Mouse (Mus musculus) adrenal gland, postnatal 4 days (tissue): Measurements from ENCODE around the gene Pdcd7. TPM values are rescaled to one million over a fixed set of nuclear protein-coding genes. Genes with fewer than 3 reads are reported as not detected.

ENCODE experiments used
- DNase-seq, 2 experiments: peaks; one replicate each; pipeline ENCODE4 v3.0.0; 2021 to 2022; ENCODE audit warnings: low spot score in 2 of 2, mixed read lengths in 2 of 2
- total RNA-seq, 2 experiments: library from RNA; stranded (reverse); gene quantifications; 2 replicates each; pipeline ENCODE4 v1.2.3; 2021

The Pdcd7 gene
- total RNA-seq, 2 experiments from 2014 or later: 22.2 to 23.8 TPM

GRCm38 (mm10) chr9:65353251-65353650, 7.3 kb downstream of the Pdcd7 start:
- DNase-seq: no peak

GRCm38 (mm10) chr9:65356561-65356960, 10.7 kb downstream of the Pdcd7 start:
- DNase-seq: no peak

- DNase-seq: no peak
Measured at GRCm38 (mm10) chr9:65356971-65357370, 11.1 kb downstream of the Pdcd7 start.

- DNase-seq: no peak
Measured at GRCm38 (mm10) chr9:65358956-65359480, 13.1 kb downstream of the Pdcd7 start.

- DNase-seq: no peak
Measured at GRCm38 (mm10) chr9:65360641-65361448, 14.9 kb downstream of the Pdcd7 start, which contains the start of gene Ubap1l. Gene Ubap1l (plus strand): TSS chr9:65361041.

GRCm38 (mm10) chr9:65363684-65364083, 17.8 kb downstream of the Pdcd7 start:
- no peak for DNase-seq

- DNase-seq: no peak
Measured at GRCm38 (mm10) chr9:65365721-65366120, 19.8 kb downstream of the Pdcd7 start.

GRCm38 (mm10) chr9:65371756-65372155, 25.9 kb downstream of the Pdcd7 start:
- DNase-seq: no peak

GRCm38 (mm10) chr9:65372449-65372848, 26.5 kb downstream of the Pdcd7 start:
- DNase-seq: no peak

- no peak for DNase-seq
Measured at GRCm38 (mm10) chr9:65374468-65375162, 28.7 kb downstream of the Pdcd7 start.

GRCm38 (mm10) chr9:65375163-65375934, 29.4 kb downstream of the Pdcd7 start:
- no peak for DNase-seq

GRCm38 (mm10) chr9:65381017-65381590, 35.2 kb downstream of the Pdcd7 start:
- DNase-seq: no peak

- DNase-seq: no peak
Measured at GRCm38 (mm10) chr9:65382031-65382750, 36.3 kb downstream of the Pdcd7 start.

- DNase-seq: no peak
Measured at GRCm38 (mm10) chr9:65382751-65383097, 36.8 kb downstream of the Pdcd7 start.

- no peak for DNase-seq
Measured at GRCm38 (mm10) chr9:65384276-65384675, 38.4 kb downstream of the Pdcd7 start.

GRCm38 (mm10) chr9:65386373-65387140, 40.7 kb downstream of the Pdcd7 start:
- no peak for DNase-seq

- no peak for DNase-seq
Measured at GRCm38 (mm10) chr9:65390752-65391612, 45.1 kb downstream of the Pdcd7 start.

- no peak for DNase-seq
Measured at GRCm38 (mm10) chr9:65391613-65391964, 45.7 kb downstream of the Pdcd7 start, which contains the start of gene Kbtbd13. Gene Kbtbd13 (minus strand): TSS chr9:65391652.
